Mouse (Mus musculus) stomach, postnatal 0 days (tissue): Measurements from ENCODE around the gene Axdnd1. TPM values are rescaled to one million over a fixed set of nuclear protein-coding genes. Genes with fewer than 3 reads are reported as not detected.
"Not testable (repeated sequence)": the region's sequence is repeated elsewhere in the genome, so short reads cannot be mapped to it uniquely, and the experiment has no call there.

Experiments
- ATAC-seq: fragments of 200-750 bp; cut with Nextera tagmentation; 2 replicates; pipeline ENCODE4 v1.8.0; 2017; ENCODE audit not compliant: low FRiP score, low TSS enrichment
- DNase-seq: peaks from one replicate; pipeline ENCODE4 v3.0.0-alpha.2; 2016; ENCODE audit warnings: low spot score
- H3K27ac ChIP-seq: fragments of 300-500 bp; sonication (generic); replicated peaks from 2 replicates; pipeline ENCODE4 v1.5.1; 2014; ENCODE audit warnings: mild to moderate bottlenecking, control low read depth
- H3K27me3 ChIP-seq: fragments of 300-500 bp; sonication (generic); 2 replicates; pipeline ENCODE4 v1.6.1; 2014; ENCODE audit warnings: low read length; ENCODE audit not compliant: control insufficient read depth, insufficient read depth
- H3K36me3 ChIP-seq: fragments of 300-500 bp; sonication (generic); 2 replicates; pipeline ENCODE4 v1.6.1; 2014; ENCODE audit warnings: low read length, mixed read lengths; ENCODE audit not compliant: control insufficient read depth, insufficient read depth
- H3K4me1 ChIP-seq: fragments of 300-500 bp; sonication (generic); replicated peaks from 2 replicates; pipeline ENCODE4 v1.6.1; 2014; ENCODE audit warnings: antibody characterized with exemption; ENCODE audit not compliant: control insufficient read depth, insufficient read depth
- H3K4me2 ChIP-seq: fragments of 300-500 bp; sonication (generic); replicated peaks from 2 replicates; pipeline ENCODE4 v1.6.1; 2014; ENCODE audit warnings: low read depth, mild to moderate bottlenecking, control low read depth, moderate library complexity
- H3K4me3 ChIP-seq: fragments of 300-500 bp; sonication (generic); 2 replicates; pipeline ENCODE4 v1.5.1; 2014; ENCODE audit warnings: low read depth, low read length, control low read depth
- H3K9ac ChIP-seq: fragments of 300-500 bp; sonication (generic); 2 replicates; pipeline ENCODE4 v1.6.1; 2014; ENCODE audit warnings: mild to moderate bottlenecking, low read length, control low read depth, mixed read lengths
- H3K9me3 ChIP-seq: fragments of 300-500 bp; sonication (generic); 2 replicates; pipeline ENCODE4 v1.6.1; 2016; ENCODE audit warnings: low read length; ENCODE audit not compliant: control insufficient read depth
- CTCF ChIP-seq: IDR thresholded peaks from 2 replicates; pipeline ENCODE4 v1.5.1; 2016; ENCODE audit warnings: antibody characterized with exemption, low read depth, mild to moderate bottlenecking, moderate library complexity
- EP300 ChIP-seq: optimal IDR thresholded peaks from 2 replicates; pipeline ENCODE3; 2016; ENCODE audit warnings: antibody characterized with exemption
- WGBS: fragments of 180-500 bp; shearing (Covaris S2); extraction: QIAGEN DNeasy Blood & Tissue Kit; methylation state at CpG from one replicate; pipeline ENCODE4 v1.1.7; 2014; 5-methylcytosine and 5-hydroxymethylcytosine counted together
- polyA plus RNA-seq: library from polyadenylated mRNA; unstranded; fragments of >200 nt; fragmentation: Nextera tagmentation; extraction: Ambion mirVana; gene quantifications from 2 replicates; pipeline ENCODE4 v1.2.1, GENCODE M21; 2015

The Axdnd1 gene
- polyA plus RNA-seq, 1 experiment from 2014 or later, result 0.07 TPM

DNA sequence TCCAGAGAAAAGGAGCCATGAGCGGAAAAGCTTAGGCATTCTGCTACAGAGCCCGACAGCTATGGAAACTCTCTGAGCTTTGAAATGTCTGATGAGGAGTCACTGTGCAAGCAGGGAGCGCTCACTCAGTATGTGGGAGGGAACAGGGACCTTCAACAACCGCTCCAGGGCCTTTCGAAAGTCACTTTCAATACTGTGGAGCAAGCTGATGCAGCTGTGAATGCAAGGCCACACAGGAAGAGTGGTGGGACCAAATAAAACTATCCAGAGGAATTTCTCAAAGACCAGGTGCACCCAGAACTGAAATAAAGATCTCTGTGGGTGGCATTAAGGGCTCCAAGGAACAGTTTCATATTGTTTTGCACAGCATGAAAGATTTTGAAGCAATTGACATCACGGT is 1.9 kb upstream of the Axdnd1 start:
- H3K36me3 ChIP-seq, result no peaks in the 10 kb centered on the region
- no peaks in the 10 kb centered on the region for H3K4me1 ChIP-seq
- no peak for ATAC-seq
- H3K4me2 ChIP-seq, result no peak overlapping the region
- H3K27ac ChIP-seq, result no peak overlapping the region
- H3K4me3 ChIP-seq, result no peak overlapping the region
- WGBS, result 80% methylated on average over 6 of the region's 6 CpGs
- H3K9ac ChIP-seq, result no peak overlapping the region
- no peaks in the 10 kb centered on the region for H3K27me3 ChIP-seq
- DNase-seq, result no peak
- TF ChIP-seq EP300, result no peak
- no peak for TF ChIP-seq CTCF
- H3K9me3 ChIP-seq, result no peaks in the 10 kb centered on the region

DNA sequence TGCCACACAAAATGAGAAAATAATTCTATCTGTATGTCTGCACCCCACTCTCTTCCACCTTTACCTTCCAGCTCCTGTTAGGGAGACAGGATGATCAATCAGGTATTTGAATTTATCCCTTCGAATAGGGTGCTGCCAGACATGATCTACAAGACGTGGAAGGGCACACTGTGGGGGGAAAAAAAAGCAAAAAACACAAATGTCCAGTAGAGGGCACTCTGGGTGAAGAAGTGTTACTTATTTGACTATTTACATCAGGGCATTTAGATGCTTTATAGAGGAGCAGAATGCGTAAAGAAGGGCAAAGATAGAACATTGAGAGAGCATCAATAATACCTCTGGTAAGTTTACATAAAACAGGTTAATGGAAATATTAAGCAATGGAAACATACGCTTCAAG is 2.8 kb downstream of the Axdnd1 start:
- Histone ChIP-seq H3K36me3 (no peaks in the 10 kb centered on the region), H3K9me3 (no peaks in the 10 kb centered on the region), H3K27ac (no peak overlapping the region), H3K4me3 (no peak overlapping the region), H3K9ac (no peak overlapping the region), H3K4me1 (no peaks in the 10 kb centered on the region), H3K27me3 (no peaks in the 10 kb centered on the region), H3K4me2 (no peak overlapping the region)
- DNase-seq, result no peak
- TF ChIP-seq EP300 (no peak), CTCF (peak; percentile 69)
- ATAC-seq, result no peak
- WGBS, result 60% methylated on average over 4 of the region's 4 CpGs

DNA sequence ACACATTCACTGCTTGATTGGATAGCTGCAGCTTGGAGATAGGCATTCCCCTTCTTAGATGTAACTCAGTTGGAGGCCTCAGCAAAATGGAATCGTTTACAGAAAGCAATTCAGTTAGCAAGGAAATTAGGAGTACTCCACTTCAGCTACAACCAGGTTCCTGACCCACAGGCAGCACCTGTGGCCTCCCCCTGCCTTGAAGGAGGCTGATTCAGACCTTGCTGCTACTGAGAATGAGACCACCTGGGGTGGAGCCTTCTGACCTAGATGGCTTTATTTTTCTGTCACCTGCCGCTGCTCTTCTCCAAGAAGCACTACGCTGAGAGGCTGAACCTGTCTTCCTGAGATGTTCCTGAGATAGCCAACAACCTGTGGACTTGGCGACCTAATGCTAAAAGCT is 12.4 kb downstream of the Axdnd1 start:
- no peak overlapping the region for H3K9ac ChIP-seq
- DNase-seq, result no peak
- no peaks in the 10 kb centered on the region for H3K27me3 ChIP-seq
- 62% methylated on average over 4 of the region's 4 CpGs for WGBS
- TF ChIP-seq CTCF (no peak), EP300 (no peak)
- H3K27ac ChIP-seq, result no peak overlapping the region
- ATAC-seq, result no peak
- H3K9me3 ChIP-seq, result no peaks in the 10 kb centered on the region
- no peak overlapping the region for H3K4me2 ChIP-seq
- H3K4me1 ChIP-seq, result no peaks in the 10 kb centered on the region
- H3K4me3 ChIP-seq, result no peak overlapping the region
- no peaks in the 10 kb centered on the region for H3K36me3 ChIP-seq

DNA sequence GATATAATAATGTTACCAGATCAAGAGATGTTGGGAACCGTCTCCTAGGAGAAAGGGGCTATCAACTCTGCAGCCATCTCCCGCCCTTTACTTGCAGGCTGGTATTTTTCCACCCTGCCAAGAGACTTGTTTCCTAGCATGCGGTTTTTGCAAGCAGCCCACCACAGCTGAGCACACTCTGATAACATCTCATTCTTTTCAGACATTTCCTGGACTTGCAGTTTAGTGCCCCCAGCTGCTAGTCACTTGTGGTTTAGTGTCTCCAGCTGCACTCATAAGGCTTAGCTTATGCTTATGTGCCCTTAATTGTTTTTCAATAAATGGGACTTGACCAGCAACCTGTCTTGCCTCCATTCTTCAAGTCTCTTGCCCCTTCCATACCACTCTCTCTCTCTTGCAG is 13.0 kb downstream of the Axdnd1 start:
- Histone ChIP-seq H3K4me3 (no peak overlapping the region), H3K4me2 (no peak overlapping the region), H3K27ac (no peak overlapping the region), H3K9me3 (no peaks in the 10 kb centered on the region), H3K4me1 (no peaks in the 10 kb centered on the region), H3K36me3 (no peaks in the 10 kb centered on the region), H3K27me3 (no peaks in the 10 kb centered on the region), H3K9ac (no peak overlapping the region)
- WGBS, result 67% methylated on average over 3 of the region's 3 CpGs
- DNase-seq (no peak), ATAC-seq (no peak)
- TF ChIP-seq EP300, result no peak
- no peak for TF ChIP-seq CTCF

DNA sequence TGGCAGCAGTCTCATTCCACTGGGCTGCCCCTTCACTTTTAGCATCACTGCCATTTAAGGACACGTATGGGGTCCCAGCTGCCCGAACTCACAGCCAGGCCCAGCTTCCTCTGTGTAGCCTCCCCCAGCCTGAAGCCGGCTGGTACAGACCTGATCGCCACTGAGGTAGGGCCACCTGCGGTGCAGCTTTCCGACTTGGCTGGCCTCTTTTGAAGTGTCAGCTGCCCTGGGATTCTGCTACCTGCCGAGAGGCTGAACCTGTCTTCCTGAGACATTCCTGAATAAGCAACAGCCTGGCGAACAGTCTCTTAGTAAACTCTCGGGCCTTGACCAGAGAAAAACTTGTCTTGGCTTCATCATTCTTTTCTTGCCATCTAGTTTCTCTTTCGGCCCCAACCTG is 17.7 kb downstream of the Axdnd1 start:
- WGBS, result 53% methylated on average over 10 of the region's 10 CpGs

DNA sequence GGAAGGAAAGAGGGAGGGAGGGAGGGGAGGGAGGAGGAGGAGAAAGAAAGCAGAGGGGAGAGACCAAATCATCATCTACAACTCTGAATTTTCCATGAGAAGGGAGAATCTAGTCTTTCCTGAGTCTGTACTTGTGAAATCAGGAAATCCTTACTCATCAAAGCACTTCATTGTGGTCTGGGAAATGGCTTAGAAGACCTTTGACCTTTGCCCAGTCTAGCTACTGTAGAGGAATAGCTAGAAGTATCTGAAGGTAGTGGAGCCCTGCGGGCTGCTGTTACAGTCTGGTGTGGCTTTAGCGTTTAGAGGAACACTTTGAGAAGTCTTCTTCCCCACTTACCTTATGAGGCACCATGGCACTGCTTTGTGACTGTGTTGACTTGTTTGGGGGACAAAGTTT is 18.5 kb downstream of the Axdnd1 start:
- TF ChIP-seq EP300, result no peak
- TF ChIP-seq CTCF, result no peak
- ATAC-seq, result no peak
- Histone ChIP-seq H3K4me3 (no peak overlapping the region), H3K27me3 (no peaks in the 10 kb centered on the region), H3K36me3 (no peaks in the 10 kb centered on the region), H3K4me1 (no peaks in the 10 kb centered on the region), H3K9me3 (no peaks in the 10 kb centered on the region), H3K4me2 (no peak overlapping the region), H3K9ac (no peak overlapping the region), H3K27ac (no peak overlapping the region)
- DNase-seq, result no peak
- 53% methylated on average over 2 of the region's 2 CpGs for WGBS

More for the DNA sequence above, 17.7 kb downstream of the Axdnd1 start:
- Histone ChIP-seq H3K9me3 (no peaks in the 10 kb centered on the region), H3K27ac (no peak overlapping the region), H3K9ac (no peak overlapping the region), H3K27me3 (no peaks in the 10 kb centered on the region), H3K4me2 (no peak overlapping the region), H3K36me3 (no peaks in the 10 kb centered on the region), H3K4me3 (no peak overlapping the region), H3K4me1 (no peaks in the 10 kb centered on the region)
- DNase-seq, result no peak
- TF ChIP-seq CTCF, result no peak
- TF ChIP-seq EP300, result no peak
- ATAC-seq, result no peak

DNA sequence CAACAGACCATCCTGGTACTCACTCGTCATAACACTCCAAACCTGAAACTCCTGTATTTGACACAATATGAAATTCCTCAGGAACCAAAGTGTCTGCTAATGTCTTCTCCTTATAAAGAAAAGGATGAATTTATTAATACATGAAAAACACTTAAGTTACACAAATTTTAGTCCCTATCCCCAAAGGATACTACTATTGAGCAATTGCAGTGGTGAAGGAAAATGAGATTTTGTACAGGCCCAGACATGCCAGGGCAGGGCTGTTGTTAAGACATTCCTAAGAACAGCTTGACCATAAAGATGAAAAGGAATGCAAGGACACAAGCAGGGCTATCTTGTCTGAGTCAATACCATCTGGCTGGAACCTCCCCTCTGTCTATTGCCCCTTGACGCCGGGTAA is 20.8 kb downstream of the Axdnd1 start:
- not testable (repeated sequence) for H3K4me1 ChIP-seq, H3K9me3 ChIP-seq, H3K9ac ChIP-seq, H3K4me3 ChIP-seq, DNase-seq, H3K36me3 ChIP-seq, ATAC-seq, H3K27me3 ChIP-seq, H3K27ac ChIP-seq, H3K4me2 ChIP-seq
- 35% methylated on average over 2 of the region's 3 CpGs for WGBS
